Mouse (Mus musculus): Measurements from ENCODE around the gene Smarcad1.

DNA sequence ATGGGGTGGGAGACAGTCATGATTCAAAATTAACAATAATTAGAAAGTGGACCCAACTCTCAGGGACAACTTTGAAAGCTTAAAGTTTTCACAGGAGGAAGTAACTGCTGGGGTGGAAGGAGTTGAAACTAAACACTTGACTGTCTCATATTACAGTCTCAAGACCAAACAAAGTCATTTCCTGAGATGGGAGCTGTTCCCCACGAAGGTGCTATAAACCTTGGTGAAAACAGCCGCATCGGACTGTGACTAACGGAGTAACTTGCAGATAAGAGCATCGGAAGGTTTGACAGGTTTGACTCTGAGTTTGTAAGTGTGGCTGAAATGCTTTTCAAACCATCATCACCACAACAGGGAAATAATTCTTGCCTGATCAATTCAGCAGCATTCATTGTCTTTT, 33.5 kb upstream of the Smarcad1 start:
- TF ChIP-seq POLR2A (IDR thresholded peaks at IDR 0.05; ENCODE audit: low read depth, low read length) (no peak), CTCF (IDR thresholded peaks at IDR 0.05; ENCODE audit: extremely low read depth, insufficient read length, insufficient replicate concordance, low read depth, low read length) (no peak)

Measured in small intestine, adult 2 months (tissue).